Mouse (Mus musculus) CD8-positive naive resting alpha-beta T cell, adult 57 days (primary cell): ENCODE measurements around the gene Mmp1b. TPM values are rescaled to one million over a fixed set of nuclear protein-coding genes. Genes with fewer than 3 reads are reported as not detected.

ENCODE experiments used
- total RNA-seq: library from RNA; stranded (reverse); gene quantifications from one replicate; pipeline ENCODE4 v1.2.4, GENCODE M21; 2023

Gene Mmp1b
- not detected for total RNA-seq

GRCm38 (mm10) chr9:7387947-7388346, at the start of gene Mmp1b:
Mmp1b (minus strand) TSS chr9:7388047.

GRCm38 (mm10) chr9:7344107-7344506, 43.7 kb downstream of the Mmp1b start, which contains the start of gene Mmp12:
Mmp12 (plus strand) TSS chr9:7344381.

Other genes with a start within 250 kb of the Mmp1b start
- 5.4 TPM for gene Dync2h1, start 203.6 kb downstream of the Mmp1b start, total RNA-seq
- gene Dcun1d5, start 203.5 kb downstream of the Mmp1b start, total RNA-seq, result 69.1 TPM
- not detected for gene Mmp13, start 115.5 kb downstream of the Mmp1b start, total RNA-seq
- 2.4 TPM for gene Mmp12, start 43.7 kb downstream of the Mmp1b start, total RNA-seq
- gene Mmp3, start 57.8 kb upstream of the Mmp1b start, total RNA-seq, result not detected
- not detected for gene Mmp10, start 114.3 kb upstream of the Mmp1b start, total RNA-seq
- 0.28 TPM for gene Mmp8, start 170.4 kb upstream of the Mmp1b start, total RNA-seq
- not detected for gene Mmp27, start 183.3 kb upstream of the Mmp1b start, total RNA-seq
- gene Mmp20, start 240.2 kb upstream of the Mmp1b start, total RNA-seq, result not detected